Mouse (Mus musculus) hindbrain, embryonic 15.5 days (tissue): Measurements from ENCODE around the gene Acoxl. TPM values are rescaled to one million over a fixed set of nuclear protein-coding genes. Genes with fewer than 3 reads are reported as not detected.

Experiments
- ATAC-seq: fragments of 200-750 bp; cut with Nextera tagmentation; 2 replicates; pipeline ENCODE4 v1.8.0; 2017; ENCODE audit warnings: low read depth, moderate number of reproducible peaks, moderate TSS enrichment; ENCODE audit not compliant: low FRiP score
- H3K27ac ChIP-seq: fragments of 300-500 bp; sonication (generic); replicated peaks from 2 replicates; pipeline ENCODE4 v1.5.1; 2015; ENCODE audit warnings: mild to moderate bottlenecking, inconsistent platforms
- H3K27me3 ChIP-seq: fragments of 300-500 bp; sonication (generic); 2 replicates; pipeline ENCODE4 v1.6.1; 2015; ENCODE audit warnings: control low read depth, inconsistent platforms
- H3K36me3 ChIP-seq: fragments of 300-500 bp; sonication (generic); 2 replicates; pipeline ENCODE4 v1.6.1; 2015; ENCODE audit warnings: control low read depth, inconsistent platforms
- H3K4me1 ChIP-seq: fragments of 300-500 bp; sonication (generic); replicated peaks from 2 replicates; pipeline ENCODE4 v1.6.1; 2015; ENCODE audit warnings: control low read depth, inconsistent platforms
- H3K4me2 ChIP-seq: fragments of 300-500 bp; sonication (generic); 2 replicates; pipeline ENCODE4 v1.6.1; 2015; ENCODE audit warnings: moderate library complexity, mild to moderate bottlenecking, inconsistent platforms
- H3K4me3 ChIP-seq: fragments of 300-500 bp; sonication (generic); 2 replicates; pipeline ENCODE4 v1.5.1; 2015; ENCODE audit warnings: mild to moderate bottlenecking, inconsistent platforms
- H3K9ac ChIP-seq: fragments of 300-500 bp; sonication (generic); 2 replicates; pipeline ENCODE4 v1.6.1; 2015; ENCODE audit warnings: inconsistent platforms
- H3K9me3 ChIP-seq: fragments of 300-500 bp; sonication (generic); 2 replicates; pipeline ENCODE4 v1.6.1; 2016; ENCODE audit warnings: control low read depth, inconsistent platforms
- whole genome bisulfite sequencing: fragments of 180-500 bp; shearing (Covaris S2); methylation state at CpG from one replicate; pipeline ENCODE4 v1.1.7; 2015; 5-methylcytosine and 5-hydroxymethylcytosine counted together
- polyA plus RNA-seq: library from polyadenylated mRNA; unstranded; fragments of >200 nt; fragmentation: Nextera tagmentation; extraction: Ambion mirVana; gene quantifications from 2 replicates; pipeline ENCODE4 v1.2.1, GENCODE M21; 2015

The Acoxl gene
- polyA plus RNA-seq, 1 experiment from 2014 or later = not detected

DNA sequence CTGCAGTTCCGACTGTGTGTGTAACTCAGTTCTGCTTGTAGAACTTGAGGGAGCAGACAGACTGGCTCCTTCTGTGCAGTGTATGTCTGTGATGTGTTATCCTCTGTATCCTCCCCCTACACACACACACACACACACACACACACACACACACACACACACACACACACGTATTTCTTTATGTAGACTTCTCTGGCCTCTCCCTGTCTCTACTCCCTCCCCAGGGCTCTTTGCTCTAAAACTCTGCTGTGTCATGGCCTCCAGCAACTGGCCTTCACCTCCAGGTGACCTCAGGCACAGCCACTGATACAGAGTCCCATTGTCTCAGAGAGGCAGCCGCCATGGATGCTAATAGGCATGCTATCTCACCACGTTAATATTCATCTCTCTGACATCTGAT lies 276.9 kb downstream of the Acoxl start:
- no peaks in the 10 kb centered on the region for H3K9me3 ChIP-seq
- H3K4me3 ChIP-seq = no peak overlapping the region
- 26% methylated on average over 4 of the region's 4 CpGs for WGBS

DNA sequence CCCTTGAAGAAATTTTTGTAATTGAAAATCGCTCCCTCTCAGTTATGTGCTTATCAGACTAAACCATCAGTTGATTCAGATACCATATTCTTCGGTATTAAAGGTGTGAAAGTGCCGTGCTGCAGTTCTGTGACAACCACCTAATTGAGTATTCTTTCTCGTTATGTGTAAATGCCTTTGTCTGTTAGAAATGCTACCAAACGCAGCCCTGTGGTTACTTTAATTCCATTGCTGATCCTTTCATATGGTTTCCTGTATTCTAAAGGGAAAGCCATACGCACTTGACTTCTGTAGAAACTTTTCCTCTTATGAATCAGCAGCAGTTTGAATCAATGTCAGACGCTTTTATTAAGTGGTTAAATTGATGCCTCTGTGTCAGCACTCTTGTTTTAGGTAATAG lies 278.9 kb downstream of the Acoxl start:
- H3K4me3 ChIP-seq = no peak overlapping the region
- no peak for ATAC-seq
- no peaks in the 10 kb centered on the region for H3K9me3 ChIP-seq
- no peak overlapping the region for H3K4me2 ChIP-seq
- H3K36me3 ChIP-seq = no peaks in the 10 kb centered on the region
- peaks cover 4% of the 10 kb centered on the region for H3K4me1 ChIP-seq
- 79% methylated on average over 7 of the region's 7 CpGs for WGBS
- H3K9ac ChIP-seq = no peak overlapping the region
- H3K27me3 ChIP-seq = peaks cover 6% of the 10 kb centered on the region
- no peak overlapping the region for H3K27ac ChIP-seq

More for the DNA sequence above, 276.9 kb downstream of the Acoxl start:
- no peak for ATAC-seq
- Histone ChIP-seq H3K36me3 (no peaks in the 10 kb centered on the region), H3K27me3 (no peaks in the 10 kb centered on the region), H3K4me2 (no peak overlapping the region), H3K9ac (no peak overlapping the region), H3K4me1 (no peaks in the 10 kb centered on the region), H3K27ac (no peak overlapping the region)

DNA sequence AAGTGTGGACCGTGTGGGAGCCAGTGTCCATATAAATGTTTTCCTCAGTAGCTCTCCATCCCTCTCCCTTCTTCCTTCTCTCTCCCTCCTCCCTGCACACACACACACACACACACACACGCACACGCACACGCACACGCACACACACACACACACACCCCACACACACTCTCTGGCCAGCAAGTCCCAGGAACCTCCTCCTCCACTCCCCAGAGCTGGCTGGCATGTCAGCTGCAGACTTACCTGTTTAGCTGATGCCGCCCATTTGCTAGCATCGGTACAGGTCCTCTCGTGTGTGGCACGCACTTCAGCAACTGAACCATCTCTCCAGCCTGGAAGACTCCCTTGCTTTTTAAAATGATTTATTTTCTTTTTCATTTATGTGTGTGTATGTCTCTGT lies 280.3 kb downstream of the Acoxl start:
- 97% methylated on average over 9 of the region's 9 CpGs for WGBS

DNA sequence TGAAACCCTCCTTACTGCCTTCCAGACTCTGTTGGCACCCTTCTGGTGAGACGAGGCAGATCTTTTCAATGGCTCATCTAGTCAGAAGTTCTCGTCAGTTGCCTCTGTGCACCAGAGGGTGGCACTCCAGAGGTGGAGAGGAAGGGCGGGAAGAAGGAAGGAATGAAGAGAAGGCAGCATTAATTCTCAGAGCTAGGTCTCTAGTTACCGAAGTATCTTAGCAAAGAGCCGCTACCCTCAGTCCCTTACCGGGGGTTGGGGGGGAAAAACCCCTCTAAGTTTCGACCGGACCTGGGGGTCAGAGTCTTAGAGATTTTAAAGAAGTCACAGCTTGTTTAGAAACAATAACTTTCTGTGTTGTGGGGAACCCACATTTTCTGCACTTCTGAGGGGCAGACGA lies 283.8 kb downstream of the Acoxl start:
- peaks cover 27% of the 10 kb centered on the region for H3K27me3 ChIP-seq
- H3K4me2 ChIP-seq = peak overlapping the region; percentile 99
- ATAC-seq = no peak
- no peaks in the 10 kb centered on the region for H3K36me3 ChIP-seq
- WGBS = 2% methylated on average over 9 of the region's 9 CpGs
- no peak overlapping the region for H3K27ac ChIP-seq
- no peak overlapping the region for H3K4me3 ChIP-seq
- peaks cover 41% of the 10 kb centered on the region for H3K4me1 ChIP-seq
- H3K9ac ChIP-seq = no peak overlapping the region
- no peaks in the 10 kb centered on the region for H3K9me3 ChIP-seq

More for the DNA sequence above, 280.3 kb downstream of the Acoxl start:
- no peak overlapping the region for H3K9ac ChIP-seq
- ATAC-seq = no peak
- peaks cover 17% of the 10 kb centered on the region for H3K4me1 ChIP-seq
- no peak overlapping the region for H3K4me2 ChIP-seq
- no peak overlapping the region for H3K4me3 ChIP-seq
- peaks cover 16% of the 10 kb centered on the region for H3K27me3 ChIP-seq
- H3K36me3 ChIP-seq = no peaks in the 10 kb centered on the region
- H3K9me3 ChIP-seq = no peaks in the 10 kb centered on the region
- no peak overlapping the region for H3K27ac ChIP-seq

DNA sequence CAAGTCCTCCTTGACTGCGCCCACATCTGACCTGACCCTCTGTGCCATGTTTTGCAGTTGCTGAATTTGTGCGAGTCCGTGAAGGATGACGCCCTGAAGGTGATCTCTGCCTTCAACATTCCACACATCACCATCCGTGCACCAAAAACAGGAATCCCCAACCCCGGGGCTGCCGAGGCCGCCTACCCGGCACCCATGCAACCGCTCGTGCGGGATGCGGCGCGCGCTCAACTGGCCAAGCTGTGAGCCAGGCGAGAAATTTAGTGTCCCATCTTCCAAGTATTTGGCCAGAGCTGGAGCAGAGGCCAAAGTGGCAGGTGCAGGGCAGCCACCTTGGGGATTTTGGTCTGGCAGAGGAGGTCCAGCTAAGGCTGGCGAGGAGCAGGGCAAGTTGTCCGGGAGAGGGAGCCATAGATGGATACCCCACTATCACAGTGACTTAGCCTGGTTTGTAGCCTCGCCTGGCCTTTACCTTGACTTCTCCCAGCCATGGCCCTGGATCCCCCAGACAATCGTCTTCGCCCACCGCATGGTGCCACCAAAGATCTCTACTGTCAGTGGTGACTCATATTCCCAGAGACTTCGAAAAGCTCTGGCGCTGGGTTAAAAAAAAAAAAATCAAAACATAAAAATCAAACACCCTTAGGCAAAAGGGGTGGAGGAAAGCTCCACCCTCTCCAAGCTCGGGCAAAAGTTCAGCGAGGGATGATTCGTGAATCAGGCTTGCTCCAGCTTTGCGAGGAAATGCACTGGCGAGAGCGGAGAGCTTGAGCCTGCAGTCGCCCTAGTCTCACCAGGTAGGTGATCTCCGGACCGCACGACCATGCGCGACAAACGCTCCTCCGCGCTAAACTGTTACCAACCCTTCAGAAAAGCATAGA lies 284.5 kb downstream of the Acoxl start:
- WGBS = 1% methylated on average over 40 of the region's 40 CpGs
- ATAC-seq = no peak
- H3K27me3 ChIP-seq = peaks cover 27% of the 10 kb centered on the region
- no peaks in the 10 kb centered on the region for H3K36me3 ChIP-seq
- H3K9me3 ChIP-seq = no peaks in the 10 kb centered on the region
- peaks cover 44% of the 10 kb centered on the region for H3K4me1 ChIP-seq
- H3K4me2 ChIP-seq = peak overlapping the region; percentile 99
- H3K27ac ChIP-seq = no peak overlapping the region
- H3K9ac ChIP-seq = no peak overlapping the region
- H3K4me3 ChIP-seq = peak overlapping the region; percentile 11

DNA sequence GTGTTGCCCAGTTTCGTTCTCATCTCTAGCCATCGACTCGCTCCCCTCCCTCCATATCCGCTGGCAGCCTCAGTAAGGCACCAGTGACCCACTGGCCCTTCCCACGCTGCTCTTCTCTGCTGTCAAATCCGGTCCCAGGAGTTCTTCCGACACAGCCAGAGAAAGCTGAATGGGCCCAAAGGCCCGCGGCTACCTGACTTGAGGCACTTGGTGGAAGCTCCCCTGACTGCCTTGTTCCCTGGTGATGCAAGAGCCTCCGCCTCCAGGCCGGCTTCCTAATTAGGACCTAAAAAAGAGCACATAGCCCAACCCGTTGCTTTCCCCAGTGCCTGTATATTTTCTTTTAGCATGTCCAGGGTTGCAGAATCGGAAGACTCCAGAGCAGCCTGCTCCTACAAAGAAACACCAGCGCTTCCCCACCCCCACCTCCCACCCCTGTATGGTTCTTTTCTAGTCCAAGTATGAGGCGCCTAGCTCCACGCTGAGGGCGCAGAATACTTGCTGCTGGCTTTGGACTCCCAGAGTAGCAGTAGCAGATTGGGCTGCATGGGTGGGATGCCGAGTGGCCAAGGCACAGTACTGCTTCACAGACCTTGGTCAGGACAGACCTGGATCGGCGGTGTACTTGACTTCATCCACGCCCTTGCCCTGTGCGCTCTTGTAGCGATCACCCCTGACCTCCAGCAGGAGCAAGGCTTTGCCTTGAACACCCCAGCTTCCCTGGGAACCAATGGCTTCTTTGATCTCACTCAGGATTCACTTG lies 285.4 kb downstream of the Acoxl start:
- peaks cover 52% of the 10 kb centered on the region for H3K4me1 ChIP-seq
- H3K4me2 ChIP-seq = peak overlapping the region; percentile 99
- WGBS = 3% methylated on average over 23 of the region's 23 CpGs
- no peaks in the 10 kb centered on the region for H3K9me3 ChIP-seq
- H3K36me3 ChIP-seq = no peaks in the 10 kb centered on the region
- ATAC-seq = no peak
- H3K4me3 ChIP-seq = peak overlapping the region; percentile 11
- peaks cover 27% of the 10 kb centered on the region for H3K27me3 ChIP-seq
- H3K27ac ChIP-seq = no peak overlapping the region
- H3K9ac ChIP-seq = no peak overlapping the region

DNA sequence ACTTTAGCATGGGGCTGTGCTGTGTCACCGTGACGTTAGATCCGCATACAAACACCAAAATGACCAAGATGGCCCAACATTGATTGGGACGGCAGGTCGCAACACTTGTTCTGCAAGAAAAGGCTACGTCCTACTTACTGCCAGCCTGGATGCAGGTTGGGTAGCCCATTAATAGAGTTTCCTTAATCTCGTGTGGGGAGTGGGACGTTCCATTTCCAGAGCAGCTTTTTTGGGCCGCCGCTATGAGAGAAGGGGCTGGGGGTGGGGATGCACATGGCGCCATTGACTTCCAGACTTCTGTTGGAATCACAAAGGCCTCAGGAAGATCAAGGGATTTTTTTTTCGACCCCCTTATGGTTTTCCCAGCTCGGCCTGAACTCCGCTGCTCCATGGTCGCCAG lies 286.0 kb downstream of the Acoxl start:
- Histone ChIP-seq H3K9ac (no peak overlapping the region), H3K4me1 (peaks cover 52% of the 10 kb centered on the region), H3K27me3 (peaks cover 27% of the 10 kb centered on the region), H3K4me2 (peak overlapping the region; percentile 99), H3K27ac (no peak overlapping the region), H3K36me3 (no peaks in the 10 kb centered on the region), H3K4me3 (peak overlapping the region; percentile 83), H3K9me3 (no peaks in the 10 kb centered on the region)
- 1% methylated on average over 15 of the region's 15 CpGs for WGBS
- ATAC-seq = no peak

DNA sequence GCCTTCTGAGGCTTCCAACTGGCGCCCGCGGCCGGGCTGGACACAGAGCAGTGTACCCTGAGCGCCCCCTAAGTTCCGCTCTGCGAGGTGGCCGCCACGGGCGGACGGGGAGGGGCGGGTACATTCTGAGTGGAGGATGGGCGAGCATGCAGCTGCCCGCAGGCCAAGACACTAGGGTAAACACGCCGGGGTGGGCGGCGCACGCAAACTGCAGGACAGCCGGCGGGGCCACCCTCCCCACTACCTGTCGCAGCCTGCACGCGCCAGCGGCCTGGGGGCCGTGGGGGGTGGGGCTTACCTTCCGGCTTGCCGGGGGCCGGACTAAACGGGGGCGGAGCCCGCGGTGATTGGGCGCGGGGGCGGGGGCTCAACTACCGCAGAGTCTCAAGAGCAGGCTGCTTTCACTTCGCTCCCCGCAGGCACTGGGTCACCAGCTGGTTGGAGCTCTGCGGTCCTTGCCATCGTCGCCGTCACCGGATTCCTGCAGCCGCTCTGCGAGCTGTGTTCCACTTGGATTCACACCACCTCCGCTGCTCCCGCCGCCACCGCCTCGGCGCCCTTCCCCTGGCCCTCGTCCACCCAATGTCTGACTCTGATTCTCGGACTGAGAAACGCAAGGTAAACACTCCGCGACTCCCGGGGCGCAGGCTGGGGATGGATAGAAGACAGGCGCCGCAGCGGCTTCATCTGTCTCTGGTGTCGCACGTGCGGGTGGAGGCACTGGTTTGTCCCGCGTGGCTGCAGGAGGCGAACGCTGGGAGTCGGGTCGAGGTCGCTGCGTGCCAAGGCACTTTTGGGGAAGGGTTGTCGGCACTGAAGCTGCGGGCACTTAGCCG lies 287.2 kb downstream of the Acoxl start, which contains the start of gene Bcl2l11:
Gene Bcl2l11 (plus strand): TSS at position 404 of the 836 bp plus-strand sequence.
- peak within 1 kb of the TSS; percentile 99 for H3K4me2 ChIP-seq
- under 1% methylated on average over 76 of the region's 76 CpGs for WGBS
- H3K4me1 ChIP-seq = peaks cover 52% of the 10 kb centered on the region
- H3K9me3 ChIP-seq = no peaks in the 10 kb centered on the region
- peak within 1 kb of the TSS; percentile 68 for H3K9ac ChIP-seq
- no peaks in the 10 kb centered on the region for H3K36me3 ChIP-seq
- H3K27me3 ChIP-seq = peaks cover 27% of the 10 kb centered on the region
- peak within 1 kb of the TSS; percentile 81 for H3K27ac ChIP-seq
- H3K4me3 ChIP-seq = peak within 1 kb of the TSS; percentile 83
- ATAC-seq = peak; percentile 87

DNA sequence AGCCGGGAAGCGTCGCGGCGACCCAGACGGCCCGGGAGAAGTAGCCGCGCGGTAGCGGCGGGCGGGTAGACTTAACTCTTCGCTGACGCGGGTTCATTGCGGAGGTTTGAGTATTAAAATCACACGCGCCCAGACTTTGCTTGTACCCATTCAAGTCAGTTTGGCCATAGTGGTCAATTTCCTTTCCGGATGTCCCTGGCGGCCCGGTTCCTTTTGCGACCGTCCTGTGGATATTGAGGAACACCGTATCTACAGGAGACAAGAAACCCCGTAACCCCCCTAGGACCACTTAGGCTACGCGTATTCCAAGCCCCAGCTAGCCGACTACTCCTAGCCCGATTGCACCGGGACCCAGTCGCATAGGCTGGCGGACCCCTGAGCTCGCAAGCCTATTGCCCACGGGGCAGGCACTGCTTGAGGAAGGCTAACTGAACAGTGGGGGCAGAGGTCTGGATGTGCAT lies 287.9 kb downstream of the Acoxl start:
- ATAC-seq = no peak
- under 1% methylated on average over 35 of the region's 35 CpGs for WGBS
- Histone ChIP-seq H3K27me3 (peaks cover 26% of the 10 kb centered on the region), H3K9ac (peak overlapping the region; percentile 68), H3K27ac (peak overlapping the region; percentile 81), H3K4me2 (peak overlapping the region; percentile 99), H3K9me3 (no peaks in the 10 kb centered on the region), H3K4me1 (peaks cover 52% of the 10 kb centered on the region), H3K4me3 (peak overlapping the region; percentile 83), H3K36me3 (peaks cover 2% of the 10 kb centered on the region; the same call in 1 of the 2 replicates)

DNA sequence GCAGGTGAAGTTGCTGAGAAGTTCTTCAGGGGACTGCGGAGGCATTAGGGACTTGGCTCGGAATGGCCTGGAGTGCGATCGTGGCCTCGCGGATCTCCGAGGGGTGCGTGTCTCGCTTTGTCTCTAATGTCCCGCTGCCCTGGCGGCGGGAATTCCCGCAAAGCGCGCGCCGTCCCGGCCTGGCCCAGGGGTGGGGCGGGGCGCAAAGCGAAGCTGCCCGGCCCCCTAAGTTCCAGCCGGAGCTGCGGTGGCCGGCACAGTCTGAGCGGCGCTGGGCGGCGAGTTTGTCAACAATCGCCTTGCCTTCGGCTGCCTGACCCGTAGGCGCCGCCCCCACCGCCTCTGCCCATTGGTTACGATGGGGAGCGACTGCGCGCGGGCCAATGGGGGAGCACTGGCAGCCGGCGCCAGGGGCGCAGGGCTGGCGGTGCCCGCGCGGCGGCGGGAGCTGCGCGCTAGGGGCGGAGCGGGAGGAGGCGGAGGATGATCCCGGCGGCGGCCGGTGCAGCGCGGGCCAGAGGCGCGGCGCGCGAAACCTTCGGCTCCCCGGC lies 288.5 kb downstream of the Acoxl start:
- Histone ChIP-seq H3K27ac (peak overlapping the region; percentile 81), H3K9me3 (no peaks in the 10 kb centered on the region), H3K4me1 (peaks cover 52% of the 10 kb centered on the region), H3K4me3 (peak overlapping the region; percentile 83), H3K4me2 (peak overlapping the region; percentile 99), H3K27me3 (peaks cover 22% of the 10 kb centered on the region), H3K36me3 (peaks cover 4% of the 10 kb centered on the region; the same call in 1 of the 2 replicates), H3K9ac (peak overlapping the region; percentile 68)
- WGBS = 1% methylated on average over 67 of the region's 67 CpGs
- ATAC-seq = peak; percentile 90

DNA sequence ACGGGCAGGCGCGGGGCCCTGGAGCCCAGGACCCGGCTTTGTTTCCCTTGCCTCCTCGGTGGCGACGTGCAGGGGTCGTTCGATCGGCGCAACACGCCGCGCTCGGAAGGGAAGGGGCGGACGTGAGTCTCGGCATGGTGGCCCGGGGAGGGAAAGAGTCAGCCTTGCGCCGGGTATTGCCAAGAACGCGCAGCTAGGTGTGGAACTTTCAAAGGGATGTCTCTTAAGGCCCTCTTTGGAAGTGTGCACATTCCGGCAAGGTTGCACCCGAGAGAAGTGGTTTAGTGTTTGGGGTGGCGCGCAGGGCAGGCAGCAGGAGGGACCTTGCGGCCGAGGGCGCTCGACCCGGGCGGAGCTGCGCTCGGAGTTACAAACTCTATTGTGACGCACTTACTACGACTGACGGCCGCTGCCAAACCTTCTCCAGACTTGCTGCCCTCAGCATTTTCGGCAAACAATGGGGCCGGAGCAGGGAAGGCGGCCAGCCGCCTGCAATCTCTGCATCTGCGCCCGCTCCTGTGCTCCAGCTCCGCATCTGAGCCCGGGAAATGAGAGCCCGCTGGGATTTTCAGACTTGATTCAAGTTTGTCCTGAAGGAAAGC lies 289.1 kb downstream of the Acoxl start:
- Histone ChIP-seq H3K4me3 (peak overlapping the region; percentile 83), H3K9ac (peak overlapping the region; percentile 68), H3K36me3 (peaks cover 4% of the 10 kb centered on the region; the same call in 1 of the 2 replicates), H3K4me2 (peak overlapping the region; percentile 99), H3K9me3 (no peaks in the 10 kb centered on the region), H3K27me3 (peaks cover 19% of the 10 kb centered on the region), H3K4me1 (peaks cover 46% of the 10 kb centered on the region), H3K27ac (peak overlapping the region; percentile 81)
- peak; percentile 47 for ATAC-seq
- WGBS = 0% methylated on average over 43 of the region's 48 CpGs
